Mouse (Mus musculus) kidney, embryonic 14.5 days (tissue): ENCODE results near the gene Mdm2. TPM values are rescaled to one million over a fixed set of nuclear protein-coding genes. Genes with fewer than 3 reads are reported as not detected.
A peak's percentile ranks its signal among the peaks of the same experiment; 100 is the strongest.

Source experiments
- ATAC-seq: fragments of 200-750 bp; cut with Nextera tagmentation; 2 replicates; pipeline ENCODE4 v1.8.0; 2017; ENCODE audit warnings: moderate number of reproducible peaks, mild to moderate bottlenecking, moderate TSS enrichment, moderate library complexity; ENCODE audit not compliant: low FRiP score, low TSS enrichment
- H3K27ac ChIP-seq: fragments of 300-500 bp; sonication (generic); 2 replicates; pipeline ENCODE4 v1.5.1; 2014; ENCODE audit warnings: low read depth, mild to moderate bottlenecking, low read length, moderate library complexity, mixed read lengths
- H3K27me3 ChIP-seq: fragments of 300-500 bp; sonication (generic); 2 replicates; pipeline ENCODE4 v1.6.1; 2014; ENCODE audit warnings: mild to moderate bottlenecking, low read length; ENCODE audit not compliant: control insufficient read depth, insufficient read depth
- H3K36me3 ChIP-seq: fragments of 300-500 bp; sonication (generic); 2 replicates; pipeline ENCODE4 v1.6.1; 2014; ENCODE audit warnings: low read length, mixed read lengths; ENCODE audit not compliant: control insufficient read depth, insufficient read depth
- H3K4me1 ChIP-seq: fragments of 300-500 bp; sonication (generic); 2 replicates; pipeline ENCODE4 v1.6.1; 2014; ENCODE audit warnings: low read length, mixed read lengths; ENCODE audit not compliant: control insufficient read depth, insufficient read depth
- H3K4me2 ChIP-seq: fragments of 300-500 bp; sonication (generic); replicated peaks from 2 replicates; pipeline ENCODE4 v1.6.1; 2014; ENCODE audit warnings: low read depth, mild to moderate bottlenecking, low read length
- H3K4me3 ChIP-seq: fragments of 300-500 bp; sonication (generic); 2 replicates; pipeline ENCODE4 v1.5.1; 2014; ENCODE audit warnings: mild to moderate bottlenecking, low read length
- H3K9ac ChIP-seq: fragments of 300-500 bp; sonication (generic); 2 replicates; pipeline ENCODE4 v1.6.1; 2014; ENCODE audit warnings: low read depth, mild to moderate bottlenecking, low read length, moderate library complexity
- H3K9me3 ChIP-seq: fragments of 300-500 bp; sonication (generic); 2 replicates; pipeline ENCODE4 v1.6.1; 2016; ENCODE audit warnings: low read length; ENCODE audit not compliant: control insufficient read depth
- WGBS: fragments of 180-500 bp; shearing (Covaris S2); extraction: QIAGEN DNeasy Blood & Tissue Kit; methylation state at CpG from one replicate; pipeline ENCODE4 v1.1.7; 2014; 5-methylcytosine and 5-hydroxymethylcytosine counted together
- polyA plus RNA-seq: library from polyadenylated mRNA; unstranded; fragments of >200 nt; fragmentation: Nextera tagmentation; extraction: Ambion mirVana; gene quantifications from 2 replicates; pipeline ENCODE4 v1.2.1, GENCODE M21; 2014

Mdm2 gene
- polyA plus RNA-seq, 1 experiment from 2014 or later: 65.6 TPM

GRCm38 (mm10) chr10:117650725-117651124 is 59.8 kb downstream of the Mdm2 start:
- H3K4me3 ChIP-seq: no peak overlapping the region
- H3K4me1 ChIP-seq: no peaks in the 10 kb centered on the region
- 89% methylated on average over 7 of the region's 7 CpGs for WGBS
- no peak for ATAC-seq
- no peaks in the 10 kb centered on the region for H3K9me3 ChIP-seq
- H3K4me2 ChIP-seq: no peak overlapping the region
- no peak overlapping the region for H3K27ac ChIP-seq
- no peaks in the 10 kb centered on the region for H3K36me3 ChIP-seq
- no peak overlapping the region for H3K9ac ChIP-seq
- H3K27me3 ChIP-seq: no peaks in the 10 kb centered on the region

- Histone ChIP-seq H3K9ac (no peak overlapping the region), H3K27me3 (no peaks in the 10 kb centered on the region), H3K4me2 (no peak overlapping the region), H3K4me1 (no peaks in the 10 kb centered on the region), H3K4me3 (no peak overlapping the region), H3K27ac (no peak overlapping the region), H3K36me3 (no peaks in the 10 kb centered on the region), H3K9me3 (no peaks in the 10 kb centered on the region)
- 88% methylated on average over 12 of the region's 12 CpGs for WGBS
- no peak for ATAC-seq
Observed at GRCm38 (mm10) chr10:117650042-117650655, 60.4 kb downstream of the Mdm2 start.

GRCm38 (mm10) chr10:117649292-117650041 is 61.1 kb downstream of the Mdm2 start:
- H3K36me3 ChIP-seq: no peaks in the 10 kb centered on the region
- no peaks in the 10 kb centered on the region for H3K27me3 ChIP-seq
- no peak for ATAC-seq
- 85% methylated on average over 11 of the region's 11 CpGs for WGBS
- no peak overlapping the region for H3K9ac ChIP-seq
- H3K4me2 ChIP-seq: no peak overlapping the region
- H3K4me1 ChIP-seq: no peaks in the 10 kb centered on the region
- no peak overlapping the region for H3K4me3 ChIP-seq
- H3K27ac ChIP-seq: no peak overlapping the region
- H3K9me3 ChIP-seq: no peaks in the 10 kb centered on the region

- no peak for ATAC-seq
- 0 out of 2 replicates have a peak, but pooled peaks cover 5% of the 10 kb centered on the region for H3K4me1 ChIP-seq
- no peaks in the 10 kb centered on the region for H3K27me3 ChIP-seq
- no peaks in the 10 kb centered on the region for H3K36me3 ChIP-seq
- no peaks in the 10 kb centered on the region for H3K9me3 ChIP-seq
- H3K4me3 ChIP-seq: no peak overlapping the region
- no peak overlapping the region for H3K4me2 ChIP-seq
- 85% methylated on average over 3 of the region's 3 CpGs for WGBS
- no peak overlapping the region for H3K9ac ChIP-seq
- H3K27ac ChIP-seq: no peak overlapping the region
Observed at GRCm38 (mm10) chr10:117648643-117649042, 61.9 kb downstream of the Mdm2 start.

GRCm38 (mm10) chr10:117647964-117648472 is 62.5 kb downstream of the Mdm2 start:
- WGBS: 84% methylated on average over 2 of the region's 2 CpGs
- H3K9me3 ChIP-seq: no peaks in the 10 kb centered on the region
- H3K4me2 ChIP-seq: no peak overlapping the region
- H3K4me1 ChIP-seq: 0 out of 2 replicates have a peak, but pooled peaks cover 5% of the 10 kb centered on the region
- H3K4me3 ChIP-seq: no peak overlapping the region
- no peaks in the 10 kb centered on the region for H3K27me3 ChIP-seq
- H3K27ac ChIP-seq: no peak overlapping the region
- H3K9ac ChIP-seq: no peak overlapping the region
- H3K36me3 ChIP-seq: no peaks in the 10 kb centered on the region
- no peak for ATAC-seq

GRCm38 (mm10) chr10:117647158-117647505 is 63.4 kb downstream of the Mdm2 start:
- no peak overlapping the region for H3K27ac ChIP-seq
- H3K36me3 ChIP-seq: no peaks in the 10 kb centered on the region
- WGBS: 56% methylated on average over 13 of the region's 13 CpGs
- H3K4me3 ChIP-seq: no peak overlapping the region
- no peak overlapping the region for H3K4me2 ChIP-seq
- H3K9me3 ChIP-seq: no peaks in the 10 kb centered on the region
- no peaks in the 10 kb centered on the region for H3K27me3 ChIP-seq
- ATAC-seq: peak; percentile 48; the same call in 1 of the 2 replicates
- no peak overlapping the region for H3K9ac ChIP-seq
- 0 out of 2 replicates have a peak, but pooled peaks cover 5% of the 10 kb centered on the region for H3K4me1 ChIP-seq

DNA sequence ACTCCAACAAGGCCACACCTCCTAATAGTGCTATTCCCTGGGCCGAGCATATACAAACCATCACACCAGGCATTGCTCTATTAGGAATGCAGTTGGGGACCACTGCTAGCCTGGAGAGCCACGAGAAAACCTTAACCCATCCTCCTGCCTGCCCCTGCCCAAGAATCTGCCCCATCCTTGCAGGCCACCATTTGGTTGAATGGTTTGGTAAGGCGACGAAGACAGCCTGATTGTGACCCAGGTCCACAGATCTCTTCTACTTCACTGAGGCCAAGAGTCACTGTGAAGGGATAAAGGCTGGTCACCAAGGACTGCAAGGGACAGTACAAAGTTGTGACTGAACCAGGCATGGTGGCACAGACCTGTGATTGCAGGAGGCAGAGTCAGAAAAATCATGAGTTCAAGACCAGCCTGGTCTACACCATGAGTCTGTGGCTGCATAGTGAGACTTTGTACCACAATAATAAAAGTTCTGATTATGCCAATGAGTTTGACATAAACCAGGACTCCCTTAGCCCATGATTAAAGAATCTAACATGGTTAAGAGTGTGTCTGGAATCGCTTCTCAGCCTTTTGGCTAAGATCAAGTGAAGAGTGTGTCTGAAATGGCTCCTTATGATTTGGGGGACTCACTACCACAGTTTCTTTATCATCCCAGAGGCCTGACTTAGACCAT is 63.9 kb downstream of the Mdm2 start:
- 92% methylated on average over 5 of the region's 5 CpGs for WGBS
- no peak overlapping the region for H3K4me3 ChIP-seq
- no peaks in the 10 kb centered on the region for H3K9me3 ChIP-seq
- no peak overlapping the region for H3K27ac ChIP-seq
- no peak overlapping the region for H3K4me2 ChIP-seq
- H3K27me3 ChIP-seq: no peaks in the 10 kb centered on the region
- H3K4me1 ChIP-seq: 0 out of 2 replicates have a peak, but pooled peaks cover 5% of the 10 kb centered on the region
- ATAC-seq: no peak
- H3K36me3 ChIP-seq: no peaks in the 10 kb centered on the region
- no peak overlapping the region for H3K9ac ChIP-seq

DNA sequence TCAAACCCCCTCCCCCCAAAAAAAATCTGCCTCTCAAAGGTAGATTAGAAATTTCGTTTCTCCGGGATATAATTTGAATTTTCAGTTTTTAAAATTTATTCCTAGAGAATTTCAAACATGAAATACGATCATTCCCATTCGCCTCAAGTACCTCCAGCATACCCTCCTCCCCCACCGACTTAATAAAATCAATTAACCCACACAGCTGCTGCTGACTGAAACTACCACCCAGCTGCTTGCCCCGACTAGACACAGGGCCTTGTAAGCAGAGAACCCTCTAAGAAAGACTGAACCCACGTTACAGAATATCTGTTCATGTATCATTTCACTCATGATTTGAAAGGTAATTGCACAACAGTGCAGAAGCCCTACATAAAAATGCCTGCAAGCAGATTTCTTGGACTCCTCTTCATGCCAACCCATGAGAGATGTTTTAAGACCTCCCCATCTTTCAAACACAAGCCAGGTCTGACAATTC is 65.0 kb downstream of the Mdm2 start:
- no peaks in the 10 kb centered on the region for H3K27me3 ChIP-seq
- H3K4me1 ChIP-seq: 0 out of 2 replicates have a peak, but pooled peaks cover 5% of the 10 kb centered on the region
- no peak overlapping the region for H3K27ac ChIP-seq
- H3K9ac ChIP-seq: no peak overlapping the region
- no peak for ATAC-seq
- H3K4me3 ChIP-seq: no peak overlapping the region
- WGBS: 62% methylated on average over 7 of the region's 7 CpGs
- no peaks in the 10 kb centered on the region for H3K36me3 ChIP-seq
- H3K4me2 ChIP-seq: no peak overlapping the region
- no peaks in the 10 kb centered on the region for H3K9me3 ChIP-seq
